Mouse (Mus musculus): ENCODE data around the gene Abca7. TPM values are rescaled to one million over a fixed set of nuclear protein-coding genes. Genes with fewer than 3 reads are reported as not detected.

The Abca7 gene
- polyA plus RNA-seq (2021; fragmentation: Nextera tagmentation): 1.3 and 1.6 TPM in 2 replicates
- long read RNA-seq, experiment 1, partial matches to known transcripts: 4 of 4 reads
- long read RNA-seq, experiment 1, other reads (novel, unspliced or antisense): 0 of 4 reads
- long read RNA-seq, experiment 2, full-length matches to known transcripts: 1 of 15 reads
- long read RNA-seq, experiment 2, partial matches to known transcripts: 7 of 15 reads
- long read RNA-seq, experiment 2, other reads (novel, unspliced or antisense): 7 of 15 reads

GRCm38 (mm10) chr10:79996272-79997033 is at the start of gene Abca7:
TSS of gene Abca7 (plus strand) at chr10:79996494.

GRCm38 (mm10) chr10:79959847-79960601 is 36.3 kb upstream of the Abca7 start, which contains the start of gene Wdr18:
TSS of gene Wdr18 (plus strand) at chr10:79960152.

GRCm38 (mm10) chr10:79970415-79971182 is 25.7 kb upstream of the Abca7 start, which contains the start of gene Grin3b:
TSS of gene Grin3b (plus strand) at chr10:79970715.

GRCm38 (mm10) chr10:79984195-79984816 is 12.0 kb upstream of the Abca7 start, which contains the start of gene Tmem259:
TSS of gene Tmem259 (minus strand) at chr10:79984330.

GRCm38 (mm10) chr10:79988506-79989271 is 7.6 kb upstream of the Abca7 start, which contains the start of gene Cnn2:
TSS of gene Cnn2 (plus strand) at chr10:79988584.

GRCm38 (mm10) chr10:80016511-80016910 is 20.2 kb downstream of the Abca7 start, which contains the start of gene Arhgap45:
TSS of gene Arhgap45 (plus strand) at chr10:80016653.

GRCm38 (mm10) chr10:80039559-80039979 is 43.3 kb downstream of the Abca7 start, which contains the start of gene Polr2e:
TSS of gene Polr2e (minus strand) at chr10:80039795.

GRCm38 (mm10) chr10:80047041-80047565 is 50.8 kb downstream of the Abca7 start, which contains the start of gene Gpx4:
TSS of gene Gpx4 (plus strand) at chr10:80047166.

Other genes with a start within 250 kb of the Abca7 start
- gene Polrmt, start 249.9 kb upstream of the Abca7 start, polyA plus RNA-seq (2021; fragmentation: Nextera tagmentation): 15.8 and 20.0 TPM in 2 replicates
- 1.9 and 3.3 TPM in 2 replicates for gene Fgf22, start 241.4 kb upstream of the Abca7 start, polyA plus RNA-seq (2021; fragmentation: Nextera tagmentation)
- gene Rnf126, start 229.5 kb upstream of the Abca7 start, polyA plus RNA-seq (2021; fragmentation: Nextera tagmentation): 7.6 and 10.5 TPM in 2 replicates
- 0.79 and 0.89 TPM in 2 replicates for gene Fstl3, start 219.2 kb upstream of the Abca7 start, polyA plus RNA-seq (2021; fragmentation: Nextera tagmentation)
- gene Prss57, start 205.5 kb upstream of the Abca7 start, polyA plus RNA-seq (2021; fragmentation: Nextera tagmentation): 1.3 and 1.7 TPM in 2 replicates
- 67.9 and 93.7 TPM in 2 replicates for gene Palm, start 202.9 kb upstream of the Abca7 start, polyA plus RNA-seq (2021; fragmentation: Nextera tagmentation)
- 0.15 and 0.28 TPM in 2 replicates for gene Misp, start 175.5 kb upstream of the Abca7 start, polyA plus RNA-seq (2021; fragmentation: Nextera tagmentation)
- 17.4 and 20.4 TPM in 2 replicates for gene Ptbp1, start 142.1 kb upstream of the Abca7 start, polyA plus RNA-seq (2021; fragmentation: Nextera tagmentation)
- 4.5 and 6.4 TPM in 2 replicates for gene Prtn3, start 122.0 kb upstream of the Abca7 start, polyA plus RNA-seq (2021; fragmentation: Nextera tagmentation)
- gene Plppr3, start 121.9 kb upstream of the Abca7 start, polyA plus RNA-seq (2021; fragmentation: Nextera tagmentation): 35.4 and 44.1 TPM in 2 replicates
- not detected in 2 replicates for gene Elane, start 110.2 kb upstream of the Abca7 start, polyA plus RNA-seq (2021; fragmentation: Nextera tagmentation)
- gene Cfd, start 105.6 kb upstream of the Abca7 start, polyA plus RNA-seq (2021; fragmentation: Nextera tagmentation): not detected in 2 replicates
- gene Med16, start 87.6 kb upstream of the Abca7 start, polyA plus RNA-seq (2021; fragmentation: Nextera tagmentation): 44.2 and 50.2 TPM in 2 replicates
- not detected in 2 replicates for gene Gm26602, start 85.6 kb upstream of the Abca7 start, polyA plus RNA-seq (2021; fragmentation: Nextera tagmentation)
- 4.1 and 4.4 TPM in 2 replicates for gene Kiss1r, start 79.5 kb upstream of the Abca7 start, polyA plus RNA-seq (2021; fragmentation: Nextera tagmentation)
- 232 and 239 TPM in 2 replicates for gene R3hdm4, start 75.3 kb upstream of the Abca7 start, polyA plus RNA-seq (2021; fragmentation: Nextera tagmentation)
- 0.87 and 1.7 TPM in 2 replicates for gene Arid3a, start 69.5 kb upstream of the Abca7 start, polyA plus RNA-seq (2021; fragmentation: Nextera tagmentation)
- 87.4 and 87.9 TPM in 2 replicates for gene Wdr18, start 36.3 kb upstream of the Abca7 start, polyA plus RNA-seq (2021; fragmentation: Nextera tagmentation)
- 0.06 and 0.11 TPM in 2 replicates for gene Grin3b, start 25.8 kb upstream of the Abca7 start, polyA plus RNA-seq (2021; fragmentation: Nextera tagmentation)
- 11.9 and 12.3 TPM in 2 replicates for gene Tmem259, start 12.2 kb upstream of the Abca7 start, polyA plus RNA-seq (2021; fragmentation: Nextera tagmentation)
- gene Cnn2, start 7.9 kb upstream of the Abca7 start, polyA plus RNA-seq (2021; fragmentation: Nextera tagmentation): 12.4 and 13.3 TPM in 2 replicates
- gene Arhgap45, start 20.2 kb downstream of the Abca7 start, polyA plus RNA-seq (2021; fragmentation: Nextera tagmentation): 1.6 and 1.7 TPM in 2 replicates
- 232 and 241 TPM in 2 replicates for gene Polr2e, start 43.3 kb downstream of the Abca7 start, polyA plus RNA-seq (2021; fragmentation: Nextera tagmentation)
- 945 and 1,045 TPM in 2 replicates for gene Gpx4, start 50.7 kb downstream of the Abca7 start, polyA plus RNA-seq (2021; fragmentation: Nextera tagmentation)
- gene Sbno2, start 109.1 kb downstream of the Abca7 start, polyA plus RNA-seq (2021; fragmentation: Nextera tagmentation): 2.8 and 3.1 TPM in 2 replicates
- gene Stk11, start 119.3 kb downstream of the Abca7 start, polyA plus RNA-seq (2021; fragmentation: Nextera tagmentation): 16.5 and 18.4 TPM in 2 replicates
- gene Atp5d, start 142.1 kb downstream of the Abca7 start, polyA plus RNA-seq (2021; fragmentation: Nextera tagmentation): 943 and 1,004 TPM in 2 replicates
- 55.5 and 72.9 TPM in 2 replicates for gene Cbarp, start 144.3 kb downstream of the Abca7 start, polyA plus RNA-seq (2021; fragmentation: Nextera tagmentation)
- 8.3 and 11.7 TPM in 2 replicates for gene Midn, start 151.8 kb downstream of the Abca7 start, polyA plus RNA-seq (2021; fragmentation: Nextera tagmentation)
- gene Cirbp, start 169.5 kb downstream of the Abca7 start, polyA plus RNA-seq (2021; fragmentation: Nextera tagmentation): 162 and 186 TPM in 2 replicates
- gene 1600002K03Rik, start 176.4 kb downstream of the Abca7 start, polyA plus RNA-seq (2021; fragmentation: Nextera tagmentation): 10.6 and 11.0 TPM in 2 replicates
- gene Efna2, start 183.0 kb downstream of the Abca7 start, polyA plus RNA-seq (2021; fragmentation: Nextera tagmentation): 7.4 and 8.6 TPM in 2 replicates
- 22.1 and 23.6 TPM in 2 replicates for gene Mum1, start 229.9 kb downstream of the Abca7 start, polyA plus RNA-seq (2021; fragmentation: Nextera tagmentation)